Mouse (Mus musculus) heart, embryonic 10.5 days (tissue): ENCODE data around the gene Braf. TPM values are rescaled to one million over a fixed set of nuclear protein-coding genes. Genes with fewer than 3 reads are reported as not detected.

ENCODE experiments used
- DNase-seq: peaks from one replicate; pipeline ENCODE4 v3.0.0-alpha.2; 2017; ENCODE audit warnings: low spot score
- H3K27ac ChIP-seq: fragments of 300-500 bp; sonication (generic); 2 replicates; pipeline ENCODE4 v1.5.1; 2016; ENCODE audit warnings: mild to moderate bottlenecking
- H3K27me3 ChIP-seq: fragments of 300-500 bp; sonication (generic); 2 replicates; pipeline ENCODE4 v1.6.1; 2016; ENCODE audit warnings: mild to moderate bottlenecking; ENCODE audit not compliant: poor library complexity, insufficient read depth, severe bottlenecking
- H3K36me3 ChIP-seq: fragments of 300-500 bp; sonication (generic); 2 replicates; pipeline ENCODE4 v1.6.1; 2016; ENCODE audit warnings: mild to moderate bottlenecking, moderate library complexity
- H3K4me1 ChIP-seq: fragments of 300-500 bp; sonication (generic); 2 replicates; pipeline ENCODE4 v1.6.1; 2016; ENCODE audit warnings: mild to moderate bottlenecking
- H3K4me3 ChIP-seq: fragments of 300-500 bp; sonication (generic); 2 replicates; pipeline ENCODE4 v1.5.1; 2016; ENCODE audit warnings: mild to moderate bottlenecking, moderate library complexity
- H3K9me3 ChIP-seq: fragments of 300-500 bp; sonication (generic); 2 replicates; pipeline ENCODE4 v1.6.1; 2016; ENCODE audit warnings: mild to moderate bottlenecking, moderate library complexity
- WGBS: fragments of 180-500 bp; shearing (Covaris S2); methylation state at CpG from one replicate; pipeline ENCODE4 v1.1.7; 2016; 5-methylcytosine and 5-hydroxymethylcytosine counted together
- polyA plus RNA-seq: library from polyadenylated mRNA; unstranded; fragments of >200 nt; fragmentation: Nextera tagmentation; extraction: Ambion mirVana; gene quantifications from 2 replicates; pipeline ENCODE4 v1.2.1, GENCODE M21; 2016

The Braf gene
- polyA plus RNA-seq, 1 experiment from 2014 or later, result 14.5 TPM

GRCm38 (mm10) chr6:39570426-39570825 is 154.8 kb downstream of the Braf start:
- 69% methylated on average over 3 of the region's 3 CpGs for WGBS
- no peaks in the 10 kb centered on the region for H3K36me3 ChIP-seq
- peaks cover 15% of the 10 kb centered on the region for H3K4me1 ChIP-seq
- no peak overlapping the region for H3K4me3 ChIP-seq
- no peaks in the 10 kb centered on the region for H3K9me3 ChIP-seq
- H3K27ac ChIP-seq, result no peak overlapping the region
- no peaks in the 10 kb centered on the region for H3K27me3 ChIP-seq
- no peak for DNase-seq

DNA sequence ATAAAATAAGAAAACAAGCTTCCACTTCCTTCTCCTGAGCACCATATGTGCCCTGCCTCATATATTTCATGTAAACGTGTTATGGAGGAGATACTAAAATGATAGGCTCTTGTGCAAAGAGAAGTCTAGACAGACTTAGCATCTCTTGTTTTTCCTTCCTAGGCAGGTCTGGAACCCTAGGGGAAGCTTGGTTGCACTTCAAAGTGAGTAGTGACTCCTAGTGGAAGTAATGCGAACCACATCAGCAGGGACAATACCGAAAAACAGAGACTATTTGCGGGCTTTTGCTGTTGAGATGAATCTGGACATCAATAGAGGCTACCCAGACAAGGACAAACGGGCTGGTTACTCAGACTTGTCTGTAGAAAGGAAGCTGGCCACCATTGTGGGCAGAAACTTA is 157.7 kb downstream of the Braf start:
- Histone ChIP-seq H3K27me3 (no peaks in the 10 kb centered on the region), H3K9me3 (no peaks in the 10 kb centered on the region), H3K27ac (no peak overlapping the region), H3K36me3 (no peaks in the 10 kb centered on the region), H3K4me3 (no peak overlapping the region), H3K4me1 (no peaks in the 10 kb centered on the region)
- DNase-seq, result no peak
- 10% methylated on average over 5 of the region's 5 CpGs for WGBS

DNA sequence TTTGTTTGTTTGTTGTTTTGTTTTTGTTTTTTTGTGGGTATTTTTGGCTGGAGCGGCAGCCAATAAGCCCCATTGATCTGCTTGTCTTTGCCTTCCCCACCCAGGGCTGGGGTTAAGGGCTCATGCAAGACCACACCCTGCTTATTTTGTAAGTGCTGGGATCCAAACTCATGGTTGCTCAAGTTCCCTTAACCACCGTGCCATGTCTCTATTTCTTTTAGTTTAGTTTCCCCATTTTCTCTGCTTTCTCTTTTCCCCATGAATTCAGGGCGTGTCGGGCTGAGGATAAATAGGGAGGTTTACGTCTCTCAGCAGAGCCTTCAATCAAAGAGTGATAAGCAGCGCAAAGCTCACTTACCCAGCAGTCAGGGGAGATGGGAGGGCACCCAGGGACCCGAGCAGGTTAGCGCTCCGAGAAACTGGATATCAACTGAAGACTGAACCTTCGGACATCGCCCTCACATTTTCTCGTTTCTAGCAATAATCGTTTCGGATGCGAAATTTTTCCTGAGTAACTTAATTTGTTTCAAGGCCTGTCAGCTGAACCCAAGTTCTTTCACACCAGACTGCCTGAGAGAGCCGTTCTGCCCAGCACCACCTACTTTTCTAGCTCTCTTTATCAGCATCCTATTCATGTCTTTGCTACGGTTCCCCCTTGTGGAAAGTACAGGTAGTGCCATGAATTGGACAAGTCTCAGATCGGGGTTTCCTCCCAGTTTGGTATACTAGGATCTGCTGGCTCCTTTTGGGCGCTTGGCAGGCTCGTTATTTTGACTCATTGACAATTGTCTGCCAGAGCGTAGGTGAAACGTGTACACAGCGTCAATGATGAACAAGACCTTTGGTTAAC is 162.9 kb downstream of the Braf start:
- peak overlapping the region; percentile 47 for H3K4me3 ChIP-seq
- H3K36me3 ChIP-seq, result no peaks in the 10 kb centered on the region
- H3K4me1 ChIP-seq, result peaks cover 22% of the 10 kb centered on the region
- no peaks in the 10 kb centered on the region for H3K27me3 ChIP-seq
- no peak overlapping the region for H3K27ac ChIP-seq
- DNase-seq, result peak; percentile 88
- 15% methylated on average over 23 of the region's 23 CpGs for WGBS
- no peaks in the 10 kb centered on the region for H3K9me3 ChIP-seq

DNA sequence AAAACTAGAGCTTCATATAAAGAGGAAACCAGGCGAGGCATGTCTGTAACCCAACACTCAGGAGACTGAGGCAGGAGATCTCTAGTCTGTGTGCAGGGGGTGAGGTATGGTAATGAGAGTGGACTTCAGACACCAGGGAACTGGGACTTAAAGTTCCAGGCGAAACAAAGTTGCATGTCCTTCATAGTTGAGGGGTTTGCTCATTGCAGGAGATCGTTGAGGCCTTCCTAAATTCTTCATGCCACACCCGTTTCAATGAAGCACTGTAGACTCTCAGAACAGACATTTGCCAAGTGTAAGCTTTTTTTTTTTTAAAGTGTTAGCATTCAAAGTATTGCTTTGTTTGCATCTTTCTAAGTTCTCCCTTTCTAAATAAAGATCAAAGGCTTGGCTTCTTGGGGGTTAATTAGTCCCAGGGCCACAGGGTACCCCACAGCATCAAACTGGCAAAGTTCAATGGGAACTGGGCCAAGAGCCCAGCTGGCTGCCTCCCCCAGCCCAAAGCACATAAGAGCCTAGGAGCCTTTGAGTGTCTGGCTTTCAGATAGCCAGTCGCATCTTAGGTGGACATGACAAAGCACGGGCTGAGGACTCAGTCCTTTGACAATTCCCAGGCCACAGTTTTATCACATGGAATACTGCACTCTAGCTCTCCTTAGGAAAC is 165.9 kb downstream of the Braf start:
- H3K4me3 ChIP-seq, result no peak overlapping the region
- no peaks in the 10 kb centered on the region for H3K36me3 ChIP-seq
- DNase-seq, result no peak
- no peaks in the 10 kb centered on the region for H3K27me3 ChIP-seq
- 0 out of 2 replicates have a peak overlapping the region, but pooled peaks have one; percentile 47 for H3K27ac ChIP-seq
- H3K4me1 ChIP-seq, result peaks cover 45% of the 10 kb centered on the region
- no peaks in the 10 kb centered on the region for H3K9me3 ChIP-seq
- WGBS, result 38% methylated on average over 6 of the region's 6 CpGs

DNA sequence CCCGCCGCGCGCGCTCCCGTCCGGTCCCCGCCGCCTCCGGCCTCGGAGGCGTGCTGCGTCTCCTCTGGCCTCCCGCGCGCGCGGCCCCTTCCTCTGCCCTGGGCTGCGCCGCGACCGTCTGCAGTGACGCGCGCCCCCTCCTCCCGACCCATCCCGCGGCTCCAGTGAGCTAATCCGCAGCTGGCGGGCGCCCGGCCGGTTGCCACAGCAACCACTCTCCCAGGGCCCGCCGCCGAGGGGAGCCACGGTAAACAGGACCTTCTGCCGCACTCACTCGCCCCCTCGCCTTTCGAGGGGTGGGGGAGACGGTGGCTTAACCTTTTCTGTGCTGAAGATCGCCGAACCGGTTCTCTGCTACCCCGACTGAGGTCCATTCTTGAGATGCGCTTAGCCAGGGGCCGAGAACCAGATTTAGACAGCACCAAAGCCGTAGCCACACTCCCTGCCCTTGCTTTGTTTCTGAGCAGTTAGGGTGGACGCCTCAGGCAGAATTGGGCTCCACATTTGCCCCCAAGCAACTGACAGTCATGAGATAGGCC is 167.5 kb downstream of the Braf start, which contains the start of gene Dennd2a:
Gene Dennd2a, minus strand, starts transcription at position 145 of the 539 bp plus-strand sequence.
- DNase-seq, result peak; percentile 93
- Histone ChIP-seq H3K27ac (peak within 1 kb of the TSS; percentile 99), H3K36me3 (peaks cover 4% of the 10 kb centered on the region; the same call in 1 of the 2 replicates), H3K27me3 (no peaks in the 10 kb centered on the region), H3K4me1 (peaks cover 49% of the 10 kb centered on the region), H3K9me3 (no peaks in the 10 kb centered on the region), H3K4me3 (peak within 1 kb of the TSS; percentile 90)
- under 1% methylated on average over 46 of the region's 50 CpGs for WGBS

DNA sequence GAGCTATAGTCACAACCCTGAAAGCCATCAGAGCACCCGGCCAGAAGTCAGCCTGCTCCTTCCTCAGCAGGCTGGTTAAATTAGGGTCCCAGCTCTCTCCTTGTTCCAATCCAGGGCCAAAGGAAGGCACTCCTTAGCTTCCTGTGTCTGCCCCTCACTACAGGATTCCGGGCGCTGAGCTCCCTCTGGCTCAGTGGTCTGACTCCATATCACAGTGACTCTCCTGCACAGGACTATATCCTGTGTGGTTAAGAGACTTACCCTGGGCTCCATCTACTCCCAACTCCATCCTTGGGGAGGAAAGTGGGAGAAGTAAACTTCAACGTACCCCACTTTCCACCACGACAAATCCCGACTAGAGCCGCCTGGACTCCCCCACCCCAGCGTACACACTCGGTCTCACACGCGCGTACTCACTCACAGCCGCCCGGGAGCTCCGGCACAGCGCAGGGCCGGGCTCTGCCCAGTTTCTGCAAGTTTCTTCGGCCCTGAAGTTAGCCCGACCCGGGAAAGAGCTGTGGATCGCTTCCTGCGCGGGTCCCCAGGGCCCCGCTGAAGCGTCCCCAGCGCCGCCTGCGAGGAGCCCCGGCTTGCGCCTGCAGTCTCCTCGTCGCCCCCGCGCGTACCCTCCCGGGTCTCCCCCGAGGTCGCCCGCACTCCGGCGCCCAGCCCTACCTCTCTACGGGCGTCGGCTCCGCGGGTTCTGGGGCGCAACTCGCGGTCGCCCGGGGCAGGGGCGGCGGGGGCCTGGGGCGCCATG is 168.2 kb downstream of the Braf start:
- Histone ChIP-seq H3K4me3 (peak overlapping the region; percentile 90), H3K9me3 (no peaks in the 10 kb centered on the region), H3K36me3 (peaks cover 5% of the 10 kb centered on the region; the same call in 1 of the 2 replicates), H3K27me3 (no peaks in the 10 kb centered on the region), H3K27ac (peak overlapping the region; percentile 99), H3K4me1 (peaks cover 54% of the 10 kb centered on the region)
- WGBS, result under 1% methylated on average over 53 of the region's 54 CpGs
- no peak for DNase-seq

GRCm38 (mm10) chr6:39555648-39555945 is 169.7 kb downstream of the Braf start:
- 80% methylated on average over 2 of the region's 2 CpGs for WGBS
- H3K36me3 ChIP-seq, result peaks cover 16% of the 10 kb centered on the region
- peak overlapping the region; percentile 90 for H3K4me3 ChIP-seq
- H3K9me3 ChIP-seq, result no peaks in the 10 kb centered on the region
- H3K27me3 ChIP-seq, result no peaks in the 10 kb centered on the region
- H3K27ac ChIP-seq, result peak overlapping the region; percentile 56; the same call in 1 of the 2 replicates
- DNase-seq, result no peak
- peaks cover 59% of the 10 kb centered on the region for H3K4me1 ChIP-seq

- Histone ChIP-seq H3K27ac (peak overlapping the region; percentile 56), H3K4me3 (peak overlapping the region; percentile 90), H3K4me1 (peaks cover 59% of the 10 kb centered on the region), H3K9me3 (no peaks in the 10 kb centered on the region), H3K36me3 (peaks cover 16% of the 10 kb centered on the region), H3K27me3 (no peaks in the 10 kb centered on the region)
- WGBS, result 54% methylated on average over 12 of the region's 12 CpGs
- no peak for DNase-seq
Measured at GRCm38 (mm10) chr6:39554888-39555647, 170.2 kb downstream of the Braf start.

Other genes with a start within 250 kb of the Braf start
- 22.8 and 29.6 TPM in 2 replicates for gene Dennd2a, start 167.6 kb downstream of the Braf start, polyA plus RNA-seq
- gene Adck2, start 151.6 kb downstream of the Braf start, polyA plus RNA-seq, result 16.5 and 16.8 TPM in 2 replicates
- gene Gm42420, start 139.7 kb downstream of the Braf start, polyA plus RNA-seq, result 1.5 TPM in 1 of 2 replicates, not detected in the other
- 404 and 515 TPM in 2 replicates for gene Ndufb2, start 132.9 kb downstream of the Braf start, polyA plus RNA-seq
- 184 and 206 TPM in 2 replicates for gene Mrps33, start 85.5 kb upstream of the Braf start, polyA plus RNA-seq
- 0.06 and 0.18 TPM in 2 replicates for gene Tmem178b, start 147.8 kb upstream of the Braf start, polyA plus RNA-seq